Mouse (Mus musculus): Measurements from ENCODE around the gene Entpd7. TPM values are rescaled to one million over a fixed set of nuclear protein-coding genes. Genes with fewer than 3 reads are reported as not detected.

Entpd7 gene
- polyA plus RNA-seq, 1 experiment from 2014 or later, result 12.3 TPM

DNA sequence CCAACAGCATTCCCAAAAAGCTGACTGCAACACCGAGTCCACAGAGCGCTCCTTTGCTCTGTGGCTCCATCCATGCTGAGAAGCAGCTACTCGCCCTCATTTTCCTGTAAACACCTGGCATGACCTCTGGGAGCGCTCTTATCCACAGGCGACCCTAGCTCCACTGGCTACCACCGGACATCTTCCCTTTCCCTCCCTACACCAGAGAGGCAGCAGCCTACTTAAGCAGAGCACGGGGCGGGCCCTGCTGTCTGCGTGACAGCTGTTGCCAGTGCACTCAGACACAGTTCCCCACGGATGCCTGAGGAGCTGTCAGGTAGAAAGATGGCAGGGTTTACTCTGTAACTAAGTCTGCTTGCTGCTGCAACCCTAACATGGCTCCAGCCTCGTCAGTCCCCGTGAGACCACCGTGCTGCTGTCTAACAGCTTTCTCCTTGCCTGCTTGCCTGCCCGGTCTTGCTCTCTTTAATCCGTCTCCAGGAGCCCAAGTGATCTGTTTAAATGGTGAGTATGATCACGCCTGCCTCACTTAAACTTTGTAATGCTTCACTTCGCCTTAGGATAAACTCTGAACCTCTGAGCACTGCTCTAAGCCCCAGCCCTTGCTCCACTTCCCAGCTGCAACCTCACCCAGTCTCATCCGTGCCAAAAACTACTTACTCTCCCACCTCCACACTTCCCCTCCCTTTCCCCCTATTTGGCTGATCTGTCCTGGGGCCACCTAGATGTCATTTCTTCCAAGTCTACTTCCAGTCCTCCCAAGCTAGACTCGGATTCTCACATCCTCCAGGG, 27.1 kb upstream of the Entpd7 start:
- no peaks in the 10 kb centered on the region for H3K27me3 ChIP-seq
- 0 out of 2 replicates have a peak overlapping the region, but pooled peaks have one; percentile 19 for H3K27ac ChIP-seq

DNA sequence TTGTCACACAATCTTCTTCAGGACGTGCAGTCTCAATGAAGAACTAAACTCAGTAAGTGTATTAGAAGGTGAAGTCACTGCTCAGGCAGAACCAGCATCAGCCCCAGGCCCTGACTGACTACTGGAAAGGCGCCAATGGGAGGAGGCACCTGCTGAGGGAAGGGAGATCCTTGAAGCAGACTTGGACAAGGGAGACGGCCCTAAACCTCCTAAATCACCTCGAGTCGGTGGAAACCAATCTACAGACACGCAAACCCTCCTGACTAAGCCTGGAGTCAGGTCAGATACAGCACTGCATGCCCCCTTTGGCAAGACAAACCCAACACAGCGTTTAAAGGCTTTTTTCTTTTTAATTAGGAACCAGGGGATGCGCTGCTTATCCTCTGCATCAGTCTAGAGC, 26.0 kb upstream of the Entpd7 start:
- peaks cover 9% of the 10 kb centered on the region; the same call in 1 of the 2 replicates for H3K4me1 ChIP-seq
- no peak overlapping the region for H3K27ac ChIP-seq
- H3K36me3 ChIP-seq, result peaks cover 29% of the 10 kb centered on the region
- no peaks in the 10 kb centered on the region for H3K27me3 ChIP-seq
- H3K9me3 ChIP-seq (replicated peaks), result no peaks in the 10 kb centered on the region
- H3K4me3 ChIP-seq (replicated peaks), result no peak overlapping the region
- WGBS, result 77% methylated on average over 8 of the region's 8 CpGs
- ATAC-seq (replicated peaks; ENCODE audit: low FRiP score), result no peak
- no peak overlapping the region for H3K4me2 ChIP-seq
- H3K9ac ChIP-seq, result no peak overlapping the region

More for the DNA sequence above, 27.1 kb upstream of the Entpd7 start:
- 38% methylated on average over 19 of the region's 19 CpGs for WGBS
- H3K4me2 ChIP-seq, result 0 out of 2 replicates have a peak overlapping the region, but pooled peaks have one; percentile 14
- no peak overlapping the region for H3K9ac ChIP-seq
- H3K9me3 ChIP-seq (replicated peaks), result no peaks in the 10 kb centered on the region
- peaks cover 9% of the 10 kb centered on the region; the same call in 1 of the 2 replicates for H3K4me1 ChIP-seq
- ATAC-seq (replicated peaks; ENCODE audit: low FRiP score), result peak; percentile 81
- H3K4me3 ChIP-seq (replicated peaks), result no peak overlapping the region
- H3K36me3 ChIP-seq, result peaks cover 29% of the 10 kb centered on the region

DNA sequence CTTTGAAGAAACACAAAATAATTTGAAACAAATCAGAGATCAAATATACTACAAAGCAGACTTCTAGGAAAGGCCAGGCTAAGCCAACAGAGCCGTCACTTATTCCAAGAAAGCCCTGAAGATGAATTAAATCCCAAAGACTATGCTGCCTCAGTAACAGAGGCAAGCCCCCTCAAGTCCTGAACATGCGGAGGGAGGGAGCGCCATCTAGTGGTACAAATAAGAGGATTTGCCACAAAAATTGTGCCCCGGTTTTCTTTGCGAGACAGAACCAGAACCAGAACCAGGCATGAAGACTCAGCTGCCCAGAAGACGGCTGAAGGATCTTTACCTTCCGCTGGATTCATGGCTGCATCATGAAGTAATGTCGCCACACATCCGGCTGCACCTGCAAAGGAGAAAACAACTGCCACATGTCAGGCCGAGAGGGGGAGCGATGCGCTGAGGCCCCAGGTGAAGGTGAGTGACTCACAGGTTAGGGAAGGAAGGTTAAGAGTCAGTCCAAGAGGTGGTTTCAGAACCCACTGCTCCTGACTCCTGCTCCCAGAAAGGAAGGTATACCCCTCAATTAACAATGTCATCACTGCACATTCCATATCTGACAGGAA, 23.9 kb upstream of the Entpd7 start:
- Histone ChIP-seq H3K27ac (no peak overlapping the region), H3K36me3 (peaks cover 29% of the 10 kb centered on the region), H3K27me3 (no peaks in the 10 kb centered on the region), H3K4me1 (peaks cover 9% of the 10 kb centered on the region; the same call in 1 of the 2 replicates), H3K9ac (no peak overlapping the region), H3K9me3 (replicated peaks) (no peaks in the 10 kb centered on the region), H3K4me3 (replicated peaks) (no peak overlapping the region), H3K4me2 (no peak overlapping the region)
- no peak for ATAC-seq (replicated peaks; ENCODE audit: low FRiP score)
- WGBS, result 59% methylated on average over 12 of the region's 12 CpGs

DNA sequence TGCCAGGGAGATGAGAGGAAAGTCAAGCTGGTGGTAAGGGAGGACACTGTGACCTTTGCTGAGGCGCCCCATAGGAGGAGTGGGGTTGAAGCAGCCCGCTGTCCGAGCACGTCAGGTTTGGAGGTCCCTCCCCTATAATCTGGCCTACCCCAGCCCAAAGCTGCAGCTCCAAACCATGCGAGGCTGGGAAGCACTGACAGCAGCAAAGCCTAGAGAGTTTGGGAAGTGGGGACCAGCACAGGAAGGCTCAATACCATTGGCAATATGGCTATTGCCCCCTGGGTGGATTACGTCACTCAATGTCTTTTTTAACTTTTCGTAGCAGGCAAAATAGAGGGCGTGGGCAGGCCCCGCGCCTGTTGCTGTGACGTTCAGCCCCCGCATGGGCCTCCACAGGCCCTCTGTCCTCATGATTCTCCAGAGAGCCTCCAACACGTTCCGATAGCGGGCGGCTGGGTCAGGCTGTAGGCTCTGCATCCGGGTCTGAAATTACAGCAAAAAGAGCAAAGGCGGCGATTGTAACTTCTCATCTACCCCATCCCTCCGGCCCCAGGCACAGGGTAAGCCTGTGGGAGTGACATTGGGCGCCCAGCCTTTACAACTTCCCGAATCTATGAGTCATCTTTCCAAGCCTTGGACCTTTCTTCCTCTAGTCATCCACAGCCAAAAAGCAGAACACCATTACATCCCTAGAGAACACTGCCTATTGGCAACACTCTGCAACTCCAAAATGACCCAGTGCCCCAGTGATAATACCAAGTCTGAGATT, 22.6 kb upstream of the Entpd7 start:
- WGBS, result 81% methylated on average over 22 of the region's 22 CpGs
- no peak for ATAC-seq (replicated peaks; ENCODE audit: low FRiP score)
- H3K36me3 ChIP-seq, result peaks cover 29% of the 10 kb centered on the region

DNA sequence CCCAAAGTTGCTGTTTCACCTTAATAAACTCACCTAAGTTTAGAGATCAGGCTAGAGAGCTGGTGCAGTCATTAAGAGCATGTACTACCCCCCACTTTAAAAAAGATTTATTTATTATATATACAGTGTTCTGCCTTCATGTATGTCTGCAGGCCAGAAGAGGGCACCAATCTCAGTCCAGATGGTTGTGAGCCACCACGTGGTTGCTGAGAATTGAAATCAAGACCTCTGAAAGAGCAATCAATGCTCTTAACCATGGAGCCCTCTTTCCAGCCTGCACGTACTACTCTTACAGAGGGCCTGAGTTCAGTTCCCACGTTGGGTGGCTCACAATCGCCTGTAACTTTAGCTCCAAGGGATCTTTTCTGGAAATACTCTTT, 22.1 kb upstream of the Entpd7 start:
- 59% methylated on average over 4 of the region's 4 CpGs for WGBS
- Histone ChIP-seq H3K4me3 (replicated peaks) (no peak overlapping the region), H3K4me2 (no peak overlapping the region), H3K27me3 (no peaks in the 10 kb centered on the region), H3K9ac (no peak overlapping the region), H3K27ac (no peak overlapping the region), H3K36me3 (peaks cover 29% of the 10 kb centered on the region), H3K9me3 (replicated peaks) (no peaks in the 10 kb centered on the region), H3K4me1 (peaks cover 6% of the 10 kb centered on the region; the same call in 1 of the 2 replicates)
- ATAC-seq (replicated peaks; ENCODE audit: low FRiP score), result no peak

More for the DNA sequence above, 22.6 kb upstream of the Entpd7 start:
- H3K4me1 ChIP-seq, result peaks cover 9% of the 10 kb centered on the region; the same call in 1 of the 2 replicates
- H3K27me3 ChIP-seq, result no peaks in the 10 kb centered on the region
- H3K9ac ChIP-seq, result no peak overlapping the region
- no peaks in the 10 kb centered on the region for H3K9me3 ChIP-seq (replicated peaks)
- H3K4me2 ChIP-seq, result no peak overlapping the region
- no peak overlapping the region for H3K27ac ChIP-seq
- no peak overlapping the region for H3K4me3 ChIP-seq (replicated peaks)

DNA sequence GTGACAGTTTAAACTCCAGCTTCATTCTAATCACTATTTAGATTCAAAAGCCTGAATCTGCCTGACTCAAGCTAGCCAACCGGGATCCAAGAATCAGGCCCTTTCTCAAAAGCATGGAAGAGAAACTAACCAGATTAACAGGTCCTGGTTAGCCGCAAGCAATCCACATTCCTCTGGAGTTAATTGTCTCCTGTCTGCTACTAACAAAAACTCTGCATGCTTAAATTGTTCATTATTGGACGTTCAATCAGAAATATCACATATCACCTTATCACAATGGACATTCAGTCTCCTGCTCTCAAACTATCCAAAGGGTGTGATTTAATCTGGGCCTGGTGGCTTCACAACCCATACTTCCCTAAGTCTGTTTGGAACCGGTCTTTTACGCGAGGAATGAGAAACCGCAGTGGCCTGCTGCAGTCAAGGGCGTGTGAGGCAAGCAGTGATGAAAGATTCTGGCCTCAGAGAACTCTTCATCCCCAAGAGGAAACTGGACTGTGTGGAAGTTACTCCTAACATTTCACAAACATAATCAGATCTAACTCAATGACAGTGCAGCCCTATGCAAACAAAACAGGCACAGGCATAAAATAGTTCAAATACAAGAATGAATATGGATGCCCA, 20.2 kb upstream of the Entpd7 start:
- Histone ChIP-seq H3K9me3 (replicated peaks) (no peaks in the 10 kb centered on the region), H3K27me3 (no peaks in the 10 kb centered on the region), H3K4me1 (peaks cover 15% of the 10 kb centered on the region), H3K4me3 (replicated peaks) (no peak overlapping the region), H3K9ac (no peak overlapping the region), H3K4me2 (no peak overlapping the region), H3K27ac (no peak overlapping the region), H3K36me3 (peaks cover 12% of the 10 kb centered on the region)
- ATAC-seq (replicated peaks; ENCODE audit: low FRiP score), result no peak
- WGBS, result 83% methylated on average over 8 of the region's 8 CpGs

DNA sequence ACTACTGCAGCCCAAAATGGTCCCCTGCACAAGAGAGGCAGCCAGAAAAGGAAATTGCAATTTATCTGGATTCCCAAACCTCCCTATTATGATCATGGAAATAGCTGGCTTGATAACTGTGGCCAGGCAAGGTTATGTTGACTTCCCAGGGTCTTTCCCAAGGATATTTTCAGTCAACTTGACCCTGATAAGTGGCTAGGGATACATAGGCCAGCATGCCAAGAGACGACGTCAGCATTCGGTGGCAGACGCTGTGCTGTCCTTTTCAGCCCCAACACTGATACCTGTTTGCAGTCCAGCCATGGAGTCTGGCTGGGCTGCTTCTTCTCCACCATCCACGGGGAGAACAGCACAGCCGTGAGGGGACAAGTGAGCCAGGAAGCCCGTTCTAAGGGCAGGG, 18.4 kb upstream of the Entpd7 start:
- H3K36me3 ChIP-seq, result 0 out of 2 replicates have a peak, but pooled peaks cover 4% of the 10 kb centered on the region
- no peak overlapping the region for H3K4me3 ChIP-seq (replicated peaks)
- H3K27ac ChIP-seq, result no peak overlapping the region
- H3K9me3 ChIP-seq (replicated peaks), result no peaks in the 10 kb centered on the region
- WGBS, result 74% methylated on average over 7 of the region's 7 CpGs
- H3K4me1 ChIP-seq, result peaks cover 19% of the 10 kb centered on the region
- no peak overlapping the region for H3K9ac ChIP-seq
- no peak overlapping the region for H3K4me2 ChIP-seq
- no peaks in the 10 kb centered on the region for H3K27me3 ChIP-seq
- no peak for ATAC-seq (replicated peaks; ENCODE audit: low FRiP score)

DNA sequence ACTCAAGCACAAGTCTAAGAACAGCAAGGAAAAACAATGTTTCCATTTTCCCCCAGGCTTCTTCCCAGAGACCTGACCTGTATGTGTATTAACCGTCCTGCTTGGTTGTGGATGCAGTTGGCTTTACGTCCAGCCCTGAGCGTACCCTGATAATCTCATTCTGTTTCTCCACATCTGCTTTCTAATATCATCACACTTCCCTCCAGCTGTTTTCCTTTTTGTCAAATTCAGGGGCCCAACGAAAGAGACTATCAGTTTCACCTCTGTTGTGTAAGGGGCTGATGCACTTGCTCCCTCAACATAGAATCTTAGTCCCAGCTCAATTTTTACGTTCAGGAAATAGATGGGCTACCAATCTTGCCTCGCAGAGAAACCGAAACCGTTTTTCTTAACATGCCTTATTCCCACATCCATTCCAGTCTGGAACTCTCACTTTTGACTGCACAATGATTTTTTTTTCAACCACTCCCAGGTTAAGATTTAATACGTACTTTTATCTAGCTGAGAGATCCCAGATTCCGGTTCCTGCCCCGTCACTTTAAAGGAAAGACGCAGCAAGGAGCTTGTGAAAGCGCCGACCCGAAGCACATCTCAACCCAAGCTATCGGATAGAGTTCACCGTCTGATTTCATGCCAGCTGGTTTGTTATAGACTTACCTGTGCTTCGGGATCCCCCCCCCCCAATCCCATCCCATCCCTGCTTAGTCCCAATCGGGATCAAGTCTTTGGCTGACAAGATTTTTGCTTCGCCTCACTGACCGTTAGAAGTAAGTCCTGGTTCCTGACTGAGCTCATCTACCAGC, 15.8 kb upstream of the Entpd7 start:
- no peaks in the 10 kb centered on the region for H3K27me3 ChIP-seq
- H3K4me2 ChIP-seq, result peak overlapping the region; percentile 70
- H3K36me3 ChIP-seq, result no peaks in the 10 kb centered on the region
- ATAC-seq (replicated peaks; ENCODE audit: low FRiP score), result no peak
- 7% methylated on average over 21 of the region's 21 CpGs for WGBS
- H3K9me3 ChIP-seq (replicated peaks), result no peaks in the 10 kb centered on the region
- peaks cover 26% of the 10 kb centered on the region for H3K4me1 ChIP-seq
- 0 out of 2 replicates have a peak overlapping the region, but pooled peaks have one; percentile 86 for H3K27ac ChIP-seq
- H3K9ac ChIP-seq, result peak overlapping the region; percentile 93
- peak overlapping the region; percentile 93 for H3K4me3 ChIP-seq (replicated peaks)

DNA sequence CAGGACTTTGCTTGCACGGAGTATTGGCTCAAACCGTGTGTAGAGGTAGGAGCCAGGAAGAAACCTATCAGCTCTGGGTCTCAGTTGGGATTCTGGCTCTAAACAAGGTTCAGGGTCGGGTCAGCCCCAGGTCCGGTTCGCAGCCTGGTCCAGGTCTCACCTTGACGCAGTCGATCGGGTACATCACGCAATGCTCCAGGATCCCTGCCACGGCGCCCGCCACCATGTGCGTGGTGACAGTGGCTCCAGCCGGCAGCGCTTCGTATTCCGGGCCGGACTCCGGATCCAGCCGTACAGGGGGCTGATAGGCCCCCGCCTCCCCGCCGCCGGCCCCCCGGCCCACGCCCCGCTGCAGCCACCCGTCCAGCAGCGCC, 15.2 kb upstream of the Entpd7 start:
- Histone ChIP-seq H3K9ac (peak overlapping the region; percentile 93), H3K27ac (peak overlapping the region; percentile 86), H3K36me3 (no peaks in the 10 kb centered on the region), H3K4me2 (peak overlapping the region; percentile 70), H3K4me3 (replicated peaks) (peak overlapping the region; percentile 93), H3K9me3 (replicated peaks) (no peaks in the 10 kb centered on the region), H3K27me3 (no peaks in the 10 kb centered on the region), H3K4me1 (peaks cover 26% of the 10 kb centered on the region)
- ATAC-seq (replicated peaks; ENCODE audit: low FRiP score), result peak; percentile 1; the same call in 1 of the 2 replicates
- 0% methylated on average over 27 of the region's 29 CpGs for WGBS

DNA sequence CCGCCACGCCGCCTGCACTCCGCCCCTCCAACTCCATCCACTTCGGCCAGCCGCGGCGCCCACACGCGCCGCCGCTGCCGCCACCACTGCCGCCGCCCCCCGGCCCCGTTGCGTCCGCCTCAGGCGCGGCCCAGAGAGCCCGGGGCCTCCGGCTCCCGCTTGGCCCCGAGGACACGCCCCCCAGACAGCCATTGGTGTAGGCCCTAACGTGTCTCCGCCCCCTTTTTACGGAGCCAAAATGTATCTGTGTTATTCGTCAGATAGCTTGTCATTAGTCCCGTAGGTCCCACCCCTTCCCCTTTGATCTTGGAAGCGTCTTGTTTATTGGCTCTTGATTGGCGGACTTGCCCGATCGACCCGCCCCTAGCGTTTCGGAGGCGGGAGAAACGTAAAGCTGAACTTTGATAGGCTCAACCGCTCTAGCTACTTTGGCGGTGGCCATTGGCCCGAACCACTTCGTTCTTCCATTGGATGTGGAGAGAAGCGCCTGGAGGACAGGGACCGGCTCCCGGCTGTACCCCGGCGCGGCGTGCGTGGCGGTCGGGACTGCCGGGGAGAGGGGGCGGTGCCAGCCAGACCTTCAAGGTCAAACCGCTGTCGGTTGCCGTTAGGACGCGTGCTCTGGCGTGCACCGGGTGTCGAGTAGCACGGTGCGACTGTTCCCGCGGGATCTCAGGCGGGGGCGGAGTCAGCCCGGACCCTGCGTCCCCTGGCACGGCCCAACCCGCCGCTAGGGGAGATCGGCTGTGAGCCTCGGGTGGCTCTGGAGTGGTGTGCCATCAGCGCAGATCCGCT, 14.5 kb upstream of the Entpd7 start, which contains the start of gene Slc25a28:
Gene Slc25a28, minus strand, starts transcription at position 152 of the 795 bp plus-strand sequence.
- Histone ChIP-seq H3K27me3 (no peaks in the 10 kb centered on the region), H3K27ac (peak within 1 kb of the TSS; percentile 100), H3K4me2 (peak within 1 kb of the TSS; percentile 91), H3K36me3 (no peaks in the 10 kb centered on the region), H3K4me1 (peaks cover 26% of the 10 kb centered on the region), H3K4me3 (replicated peaks) (peak within 1 kb of the TSS; percentile 93), H3K9ac (peak within 1 kb of the TSS; percentile 93), H3K9me3 (replicated peaks) (no peaks in the 10 kb centered on the region)
- WGBS, result under 1% methylated on average over 74 of the region's 79 CpGs
- ATAC-seq (replicated peaks; ENCODE audit: low FRiP score), result peak; percentile 97
